Mouse (Mus musculus): ENCODE measurements at regions not wholly inside any gene's neighbourhood (a gene's known extent, or its start where the extent isn't known, plus 50 kb on each side); places are given as distances from the start of the nearest gene placed in this dataset.

- H3K4me1 ChIP-seq = no peaks in the 10 kb centered on the region
- 67% methylated on average over 4 of the region's 4 CpGs for WGBS
- no peaks in the 10 kb centered on the region for H3K27me3 ChIP-seq
- H3K4me3 ChIP-seq = no peak overlapping the region
- H3K9ac ChIP-seq = no peak overlapping the region
- H3K4me2 ChIP-seq = no peak overlapping the region
- H3K27ac ChIP-seq = no peak overlapping the region
- no peak for ATAC-seq (ENCODE audit: borderline replicate concordance, extremely low read depth, low FRiP score, low TSS enrichment)
- H3K36me3 ChIP-seq = no peaks in the 10 kb centered on the region
- no peaks in the 10 kb centered on the region for H3K9me3 ChIP-seq
Observed at GRCm38 (mm10) chr16:75487915-75488314, 97.9 kb downstream of the Lipi start.

GRCm38 (mm10) chr16:75483878-75484277, 102.0 kb downstream of the Lipi start:
- Histone ChIP-seq H3K4me3 (no peak overlapping the region), H3K4me1 (no peaks in the 10 kb centered on the region), H3K27ac (no peak overlapping the region), H3K9ac (no peak overlapping the region), H3K9me3 (no peaks in the 10 kb centered on the region), H3K36me3 (no peaks in the 10 kb centered on the region), H3K4me2 (no peak overlapping the region), H3K27me3 (no peaks in the 10 kb centered on the region)
- 82% methylated on average over 5 of the region's 5 CpGs for WGBS
- no peak for ATAC-seq (ENCODE audit: borderline replicate concordance, extremely low read depth, low FRiP score, low TSS enrichment)

- WGBS = 78% methylated on average over 6 of the region's 6 CpGs
- no peak for ATAC-seq (ENCODE audit: borderline replicate concordance, extremely low read depth, low FRiP score, low TSS enrichment)
- Histone ChIP-seq H3K27me3 (no peaks in the 10 kb centered on the region), H3K4me3 (no peak overlapping the region), H3K9me3 (no peaks in the 10 kb centered on the region), H3K9ac (no peak overlapping the region), H3K4me1 (no peaks in the 10 kb centered on the region), H3K4me2 (no peak overlapping the region), H3K27ac (no peak overlapping the region), H3K36me3 (no peaks in the 10 kb centered on the region)
Observed at GRCm38 (mm10) chr16:75465420-75465975, 120.4 kb downstream of the Lipi start.

GRCm38 (mm10) chr16:75462136-75462535, 123.7 kb downstream of the Lipi start:
- Histone ChIP-seq H3K9me3 (no peaks in the 10 kb centered on the region), H3K4me3 (no peak overlapping the region), H3K27ac (no peak overlapping the region), H3K4me1 (no peaks in the 10 kb centered on the region), H3K36me3 (no peaks in the 10 kb centered on the region), H3K27me3 (no peaks in the 10 kb centered on the region), H3K4me2 (no peak overlapping the region), H3K9ac (no peak overlapping the region)
- no peak for ATAC-seq (ENCODE audit: borderline replicate concordance, extremely low read depth, low FRiP score, low TSS enrichment)
- WGBS = 60% methylated on average over 3 of the region's 3 CpGs

- Histone ChIP-seq H3K36me3 (no peaks in the 10 kb centered on the region), H3K4me2 (no peak overlapping the region), H3K4me3 (no peak overlapping the region), H3K9ac (no peak overlapping the region), H3K4me1 (no peaks in the 10 kb centered on the region), H3K27ac (no peak overlapping the region), H3K27me3 (no peaks in the 10 kb centered on the region), H3K9me3 (no peaks in the 10 kb centered on the region)
- no peak for ATAC-seq (ENCODE audit: borderline replicate concordance, extremely low read depth, low FRiP score, low TSS enrichment)
- 3% methylated on average over 14 of the region's 14 CpGs for WGBS
Observed at GRCm38 (mm10) chr16:75446901-75447514, 138.9 kb downstream of the Lipi start.

- H3K4me1 ChIP-seq = no peaks in the 10 kb centered on the region
- H3K36me3 ChIP-seq = no peaks in the 10 kb centered on the region
- WGBS = 70% methylated on average over 3 of the region's 3 CpGs
- ATAC-seq (ENCODE audit: borderline replicate concordance, extremely low read depth, low FRiP score, low TSS enrichment) = no peak
- H3K4me2 ChIP-seq = no peak overlapping the region
- no peak overlapping the region for H3K27ac ChIP-seq
- H3K27me3 ChIP-seq = no peaks in the 10 kb centered on the region
- H3K9ac ChIP-seq = no peak overlapping the region
- no peaks in the 10 kb centered on the region for H3K9me3 ChIP-seq
- no peak overlapping the region for H3K4me3 ChIP-seq
Observed at GRCm38 (mm10) chr16:75439296-75439695, 146.6 kb downstream of the Lipi start.

- WGBS = 73% methylated on average over 6 of the region's 6 CpGs
- H3K36me3 ChIP-seq = no peaks in the 10 kb centered on the region
- no peaks in the 10 kb centered on the region for H3K4me1 ChIP-seq
- no peak overlapping the region for H3K4me2 ChIP-seq
- ATAC-seq (ENCODE audit: borderline replicate concordance, extremely low read depth, low FRiP score, low TSS enrichment) = no peak
- H3K27ac ChIP-seq = no peak overlapping the region
- H3K27me3 ChIP-seq = no peaks in the 10 kb centered on the region
- H3K9me3 ChIP-seq = no peaks in the 10 kb centered on the region
- H3K4me3 ChIP-seq = no peak overlapping the region
- H3K9ac ChIP-seq = no peak overlapping the region
Observed at GRCm38 (mm10) chr16:75433227-75433626, 152.6 kb downstream of the Lipi start.

GRCm38 (mm10) chr16:75384526-75385222, 201.2 kb downstream of the Lipi start:
- no peaks in the 10 kb centered on the region for H3K36me3 ChIP-seq
- WGBS = 75% methylated on average over 6 of the region's 6 CpGs
- ATAC-seq (ENCODE audit: borderline replicate concordance, extremely low read depth, low FRiP score, low TSS enrichment) = no peak

GRCm38 (mm10) chr16:75381191-75381590, 204.7 kb downstream of the Lipi start:
- Histone ChIP-seq H3K4me2 (no peak overlapping the region), H3K27ac (no peak overlapping the region), H3K9ac (no peak overlapping the region), H3K4me3 (no peak overlapping the region), H3K36me3 (no peaks in the 10 kb centered on the region), H3K4me1 (no peaks in the 10 kb centered on the region), H3K27me3 (no peaks in the 10 kb centered on the region), H3K9me3 (no peaks in the 10 kb centered on the region)
- ATAC-seq (ENCODE audit: borderline replicate concordance, extremely low read depth, low FRiP score, low TSS enrichment) = no peak
- WGBS = 49% methylated on average over 1 of the region's 1 CpGs

More at GRCm38 (mm10) chr16:75384526-75385222, 201.2 kb downstream of the Lipi start:
- Histone ChIP-seq H3K4me1 (no peaks in the 10 kb centered on the region), H3K27me3 (no peaks in the 10 kb centered on the region), H3K9me3 (no peaks in the 10 kb centered on the region), H3K9ac (no peak overlapping the region), H3K4me2 (no peak overlapping the region), H3K4me3 (no peak overlapping the region), H3K27ac (no peak overlapping the region)

- no peak overlapping the region for H3K27ac ChIP-seq
- H3K4me2 ChIP-seq = no peak overlapping the region
- H3K9ac ChIP-seq = no peak overlapping the region
- H3K4me1 ChIP-seq = no peaks in the 10 kb centered on the region
- no peaks in the 10 kb centered on the region for H3K9me3 ChIP-seq
- WGBS = 66% methylated on average over 5 of the region's 5 CpGs
- H3K4me3 ChIP-seq = no peak overlapping the region
- ATAC-seq (ENCODE audit: borderline replicate concordance, extremely low read depth, low FRiP score, low TSS enrichment) = no peak
- no peaks in the 10 kb centered on the region for H3K36me3 ChIP-seq
- H3K27me3 ChIP-seq = no peaks in the 10 kb centered on the region
Observed at GRCm38 (mm10) chr16:75369700-75370099, 216.2 kb downstream of the Lipi start.

- no peak for ATAC-seq (ENCODE audit: borderline replicate concordance, extremely low read depth, low FRiP score, low TSS enrichment)
- Histone ChIP-seq H3K27me3 (no peaks in the 10 kb centered on the region), H3K4me3 (no peak overlapping the region), H3K9ac (no peak overlapping the region), H3K4me1 (no peaks in the 10 kb centered on the region), H3K27ac (no peak overlapping the region), H3K4me2 (no peak overlapping the region), H3K9me3 (no peaks in the 10 kb centered on the region), H3K36me3 (no peaks in the 10 kb centered on the region)
- WGBS = 76% methylated on average over 4 of the region's 4 CpGs
Observed at GRCm38 (mm10) chr16:75366727-75367126, 219.1 kb downstream of the Lipi start.

- H3K9me3 ChIP-seq = no peaks in the 10 kb centered on the region
- H3K27me3 ChIP-seq = no peaks in the 10 kb centered on the region
- no peak overlapping the region for H3K9ac ChIP-seq
- ATAC-seq (ENCODE audit: borderline replicate concordance, extremely low read depth, low FRiP score, low TSS enrichment) = no peak
- 59% methylated on average over 8 of the region's 8 CpGs for WGBS
- no peak overlapping the region for H3K27ac ChIP-seq
- no peak overlapping the region for H3K4me2 ChIP-seq
- H3K36me3 ChIP-seq = no peaks in the 10 kb centered on the region
- H3K4me1 ChIP-seq = no peaks in the 10 kb centered on the region
- no peak overlapping the region for H3K4me3 ChIP-seq
Observed at GRCm38 (mm10) chr16:75365361-75365994, 220.4 kb downstream of the Lipi start.
